Mouse (Mus musculus) embryonic facial prominence, embryonic 14.5 days (tissue): ENCODE measurements around the gene Scfd2. TPM values are rescaled to one million over a fixed set of nuclear protein-coding genes. Genes with fewer than 3 reads are reported as not detected.

Experiments used
- ATAC-seq: fragments of 200-750 bp; cut with Nextera tagmentation; 2 replicates; pipeline ENCODE4 v1.8.0; 2017; ENCODE audit warnings: low read depth, moderate number of reproducible peaks, moderate TSS enrichment
- DNase-seq: peaks from one replicate; pipeline ENCODE4 v3.0.0-alpha.2; 2015; ENCODE audit warnings: low spot score
- H3K27ac ChIP-seq: fragments of 300-500 bp; sonication (generic); replicated peaks from 2 replicates; pipeline ENCODE4 v1.5.1; 2014; ENCODE audit warnings: low read depth, mild to moderate bottlenecking, low read length, moderate library complexity
- H3K27me3 ChIP-seq: fragments of 300-500 bp; sonication (generic); replicated peaks from 2 replicates; pipeline ENCODE4 v1.6.1; 2014; ENCODE audit warnings: low read length; ENCODE audit not compliant: control insufficient read depth, insufficient read depth
- H3K36me3 ChIP-seq: fragments of 300-500 bp; sonication (generic); 2 replicates; pipeline ENCODE4 v1.6.1; 2014; ENCODE audit warnings: low read length, mixed read lengths; ENCODE audit not compliant: control insufficient read depth, insufficient read depth
- H3K4me1 ChIP-seq: fragments of 300-500 bp; sonication (generic); 2 replicates; pipeline ENCODE4 v1.6.1; 2014; ENCODE audit warnings: antibody characterized with exemption, low read length; ENCODE audit not compliant: control insufficient read depth, insufficient read depth
- H3K4me2 ChIP-seq: fragments of 300-500 bp; sonication (generic); 2 replicates; pipeline ENCODE4 v1.6.1; 2014; ENCODE audit warnings: low read depth, mild to moderate bottlenecking, low read length, moderate library complexity, mixed read lengths
- H3K4me3 ChIP-seq: fragments of 300-500 bp; sonication (generic); 2 replicates; pipeline ENCODE4 v1.5.1; 2014; ENCODE audit warnings: low read depth, mild to moderate bottlenecking, low read length
- H3K9ac ChIP-seq: fragments of 300-500 bp; sonication (generic); 2 replicates; pipeline ENCODE4 v1.6.1; 2014; ENCODE audit warnings: low read depth, mild to moderate bottlenecking, low read length, moderate library complexity, mixed read lengths
- H3K9me3 ChIP-seq: fragments of 300-500 bp; sonication (generic); 2 replicates; pipeline ENCODE4 v1.6.1; 2016; ENCODE audit warnings: low read length; ENCODE audit not compliant: control insufficient read depth
- WGBS: fragments of 180-500 bp; shearing (Covaris S2); extraction: QIAGEN DNeasy Blood & Tissue Kit; methylation state at CpG from one replicate; pipeline ENCODE4 v1.1.7; 2014; 5-methylcytosine and 5-hydroxymethylcytosine counted together
- polyA plus RNA-seq: library from polyadenylated mRNA; unstranded; fragments of >200 nt; fragmentation: Nextera tagmentation; extraction: Ambion mirVana; gene quantifications from 2 replicates; pipeline ENCODE4 v1.2.1, GENCODE M21; 2014

The Scfd2 gene
- polyA plus RNA-seq, 1 experiment from 2014 or later: 21.3 TPM

- Histone ChIP-seq H3K36me3 (no peaks in the 10 kb centered on the region), H3K9me3 (no peaks in the 10 kb centered on the region), H3K4me1 (peaks cover 11% of the 10 kb centered on the region; the same call in 1 of the 2 replicates), H3K27ac (no peak overlapping the region), H3K4me3 (no peak overlapping the region), H3K9ac (no peak overlapping the region), H3K27me3 (no peaks in the 10 kb centered on the region), H3K4me2 (no peak overlapping the region)
- ATAC-seq: no peak
- 37% methylated on average over 4 of the region's 4 CpGs for WGBS
- no peak for DNase-seq
Measured at GRCm38 (mm10) chr5:74365984-74366709, 165.4 kb downstream of the Scfd2 start.

GRCm38 (mm10) chr5:74365408-74365807, 166.2 kb downstream of the Scfd2 start:
- H3K9me3 ChIP-seq: no peaks in the 10 kb centered on the region
- H3K36me3 ChIP-seq: no peaks in the 10 kb centered on the region
- ATAC-seq (no peak), DNase-seq (no peak)
- H3K27me3 ChIP-seq: no peaks in the 10 kb centered on the region
- H3K4me2 ChIP-seq: no peak overlapping the region
- no peak overlapping the region for H3K27ac ChIP-seq
- H3K4me3 ChIP-seq: no peak overlapping the region
- H3K4me1 ChIP-seq: peaks cover 11% of the 10 kb centered on the region; the same call in 1 of the 2 replicates
- no peak overlapping the region for H3K9ac ChIP-seq
- WGBS: 43% methylated on average over 6 of the region's 6 CpGs

GRCm38 (mm10) chr5:74363296-74363695, 168.3 kb downstream of the Scfd2 start:
- DNase-seq (no peak), ATAC-seq (no peak)
- H3K27me3 ChIP-seq: no peaks in the 10 kb centered on the region
- no peaks in the 10 kb centered on the region for H3K36me3 ChIP-seq
- H3K27ac ChIP-seq: no peak overlapping the region
- no peaks in the 10 kb centered on the region for H3K9me3 ChIP-seq
- no peak overlapping the region for H3K4me3 ChIP-seq
- no peak overlapping the region for H3K4me2 ChIP-seq
- H3K9ac ChIP-seq: no peak overlapping the region
- 6% methylated on average over 1 of the region's 1 CpGs for WGBS
- peaks cover 11% of the 10 kb centered on the region; the same call in 1 of the 2 replicates for H3K4me1 ChIP-seq

GRCm38 (mm10) chr5:74361531-74361930, 170.0 kb downstream of the Scfd2 start:
- WGBS: 74% methylated on average over 5 of the region's 5 CpGs
- H3K27me3 ChIP-seq: no peaks in the 10 kb centered on the region
- H3K4me1 ChIP-seq: peaks cover 11% of the 10 kb centered on the region; the same call in 1 of the 2 replicates
- H3K9me3 ChIP-seq: no peaks in the 10 kb centered on the region
- no peaks in the 10 kb centered on the region for H3K36me3 ChIP-seq
- H3K4me2 ChIP-seq: no peak overlapping the region
- no peak overlapping the region for H3K4me3 ChIP-seq
- no peak overlapping the region for H3K9ac ChIP-seq
- DNase-seq: no peak
- ATAC-seq: no peak
- H3K27ac ChIP-seq: no peak overlapping the region

- no peaks in the 10 kb centered on the region for H3K9me3 ChIP-seq
- DNase-seq (no peak), ATAC-seq (no peak)
- no peak overlapping the region for H3K4me2 ChIP-seq
- 88% methylated on average over 8 of the region's 8 CpGs for WGBS
- no peaks in the 10 kb centered on the region for H3K36me3 ChIP-seq
- 0 out of 2 replicates have a peak, but pooled peaks cover 3% of the 10 kb centered on the region for H3K4me1 ChIP-seq
- H3K27me3 ChIP-seq: no peaks in the 10 kb centered on the region
- H3K4me3 ChIP-seq: no peak overlapping the region
- no peak overlapping the region for H3K9ac ChIP-seq
- no peak overlapping the region for H3K27ac ChIP-seq
Measured at GRCm38 (mm10) chr5:74358033-74358432, 173.5 kb downstream of the Scfd2 start.

GRCm38 (mm10) chr5:74355416-74356177, 176.0 kb downstream of the Scfd2 start:
- Histone ChIP-seq H3K9me3 (no peaks in the 10 kb centered on the region), H3K4me1 (no peaks in the 10 kb centered on the region), H3K27me3 (no peaks in the 10 kb centered on the region), H3K4me3 (no peak overlapping the region), H3K9ac (no peak overlapping the region), H3K4me2 (no peak overlapping the region), H3K27ac (no peak overlapping the region), H3K36me3 (no peaks in the 10 kb centered on the region)
- DNase-seq (no peak), ATAC-seq (no peak)
- WGBS: 76% methylated on average over 2 of the region's 2 CpGs

GRCm38 (mm10) chr5:74350909-74351308, 180.7 kb downstream of the Scfd2 start:
- H3K4me3 ChIP-seq: no peak overlapping the region
- H3K4me1 ChIP-seq: no peaks in the 10 kb centered on the region
- WGBS: 61% methylated on average over 4 of the region's 4 CpGs
- ATAC-seq (no peak), DNase-seq (no peak)
- H3K4me2 ChIP-seq: no peak overlapping the region
- no peaks in the 10 kb centered on the region for H3K36me3 ChIP-seq
- no peaks in the 10 kb centered on the region for H3K9me3 ChIP-seq
- no peak overlapping the region for H3K9ac ChIP-seq
- H3K27me3 ChIP-seq: no peaks in the 10 kb centered on the region
- no peak overlapping the region for H3K27ac ChIP-seq

GRCm38 (mm10) chr5:74348079-74348870, 183.3 kb downstream of the Scfd2 start:
- H3K9me3 ChIP-seq: no peaks in the 10 kb centered on the region
- H3K27me3 ChIP-seq: no peaks in the 10 kb centered on the region
- no peak overlapping the region for H3K4me3 ChIP-seq
- DNase-seq (no peak), ATAC-seq (no peak)
- no peak overlapping the region for H3K4me2 ChIP-seq
- no peaks in the 10 kb centered on the region for H3K36me3 ChIP-seq
- H3K9ac ChIP-seq: no peak overlapping the region
- H3K27ac ChIP-seq: no peak overlapping the region
- 68% methylated on average over 11 of the region's 11 CpGs for WGBS
- no peaks in the 10 kb centered on the region for H3K4me1 ChIP-seq
